7 mouse cellular contexts compared by ENCODE assay signal in genomic region chr5:9111759-9112158, GRCm38 (mm10). TPM values are rescaled to one million over a fixed set of nuclear protein-coding genes. Genes with fewer than 3 reads are reported as not detected.
DNase-seq lines count a peak whose midpoint lies in the region; ATAC-seq and TF ChIP-seq lines count a peak whose summit lies in the region.

No protein-coding gene starts in this region.

- no peaks in the 10 kb centered on the region for H3K27me3 ChIP-seq in ES-Bruce4 (ENCODE audit: control insufficient read depth, insufficient read depth, low read length, poor library complexity, severe bottlenecking)
- H3K27me3 ChIP-seq in embryonic facial prominence, embryonic 12.5 days, result no peaks in the 10 kb centered on the region

- peak; percentile 78 for TF ChIP-seq CTCF in ES-Bruce4 (IDR thresholded peaks at IDR 0.05; ENCODE audit: low read depth, low read length)

- H3K4me2 ChIP-seq in embryonic facial prominence, embryonic 12.5 days (replicated peaks), result no peak overlapping the region

- no peak overlapping the region for H3K27ac ChIP-seq in ES-Bruce4 (ENCODE audit: insufficient read depth, low read length)
- H3K27ac ChIP-seq in embryonic facial prominence, embryonic 12.5 days, result no peak overlapping the region

- TF ChIP-seq POLR2A in ES-Bruce4 (IDR thresholded peaks at IDR 0.05; ENCODE audit: insufficient read depth, low read length), result no peak

- H3K36me3 ChIP-seq in ES-Bruce4 (ENCODE audit: control insufficient read depth, insufficient read depth, low read length, poor library complexity, severe bottlenecking), result peaks cover 2% of the 10 kb centered on the region; the same call in 1 of the 2 replicates
- H3K36me3 ChIP-seq in embryonic facial prominence, embryonic 12.5 days, result no peaks in the 10 kb centered on the region

- peak; percentile 70; the same call in 1 of the 2 replicates for ATAC-seq in embryonic facial prominence, embryonic 12.5 days (ENCODE audit: insufficient number of reproducible peaks, insufficient read depth, low FRiP score, low TSS enrichment)

- no peaks in the 10 kb centered on the region for H3K9me3 ChIP-seq in ES-Bruce4 (replicated peaks; ENCODE audit: control insufficient read depth, insufficient read depth, low read length, poor library complexity, severe bottlenecking)
- no peaks in the 10 kb centered on the region for H3K9me3 ChIP-seq in embryonic facial prominence, embryonic 12.5 days

- H3K4me3 ChIP-seq in ES-Bruce4 (ENCODE audit: low read depth, low read length), result no peak overlapping the region
- no peak overlapping the region for H3K4me3 ChIP-seq in embryonic facial prominence, embryonic 12.5 days

- 19% methylated on average over 5 of the region's 5 CpGs for WGBS in embryonic facial prominence, embryonic 12.5 days

- DNase-seq in adipocyte (ENCODE audit: low spot score), result peak; percentile 63
- peak; percentile 61 for DNase-seq in heart, postnatal 4 days
- peak; percentile 47 for DNase-seq in layer of hippocampus, adult 9-11 months
- peak; percentile 84 for DNase-seq in lung, postnatal 25 days (ENCODE audit: low spot score)
- DNase-seq in right cerebral cortex, postnatal 10 days (ENCODE audit: low spot score in 2 of 2), result peak; percentile 50 to 68

- no peak overlapping the region for H3K9ac ChIP-seq in ES-Bruce4 (ENCODE audit: low read depth, poor library complexity, severe bottlenecking)
- H3K9ac ChIP-seq in embryonic facial prominence, embryonic 12.5 days, result no peak overlapping the region

- H3K4me1 ChIP-seq in ES-Bruce4 (ENCODE audit: control insufficient read depth, insufficient read depth, low read length), result no peaks in the 10 kb centered on the region
- no peaks in the 10 kb centered on the region for H3K4me1 ChIP-seq in embryonic facial prominence, embryonic 12.5 days

- TF ChIP-seq EP300 in ES-Bruce4 (IDR thresholded peaks at IDR 0.05; ENCODE audit: insufficient read depth, low read depth, low read length), result no peak

RNA-seq across cellular contexts. Expression of gene Tmem243, which starts 11.3 kb away (rescaled TPM):
- 21.1 and 23.0 TPM in 2 replicates for polyA plus RNA-seq in ES-Bruce4 (2011; ENCODE audit: insufficient read depth, insufficient read length, low read depth, missing spikeins)
- 16.1 and 18.8 TPM in 2 replicates for polyA plus RNA-seq in embryonic facial prominence, embryonic 12.5 days (2016; fragmentation: Nextera tagmentation; extraction: Ambion mirVana)
- total RNA-seq in heart, postnatal 4 days (2021), result 1 to 10 TPM; 6.7 to 7.1 TPM

RNA-seq across cellular contexts. Expression of gene Dmtf1, which starts 49.8 kb away (rescaled TPM):
- polyA plus RNA-seq in ES-Bruce4 (2011; ENCODE audit: insufficient read depth, insufficient read length, low read depth, missing spikeins), result 88.9 and 94.3 TPM in 2 replicates
- 62.8 and 67.2 TPM in 2 replicates for polyA plus RNA-seq in embryonic facial prominence, embryonic 12.5 days (2016; fragmentation: Nextera tagmentation; extraction: Ambion mirVana)
- 10 to 100 TPM; 20.0 to 21.4 TPM for total RNA-seq in heart, postnatal 4 days (2021)
